Mouse (Mus musculus) cerebellum, adult 8-10 months (tissue): ENCODE data around the gene Fhit.

Experiments used
- DNase-seq: peaks from one replicate; pipeline ENCODE4 v3.0.0; 2022

The Fhit gene

GRCm38 (mm10) chr14:9556333-9556732, 1605.5 kb downstream of the Fhit start:
- no peak for DNase-seq

DNA sequence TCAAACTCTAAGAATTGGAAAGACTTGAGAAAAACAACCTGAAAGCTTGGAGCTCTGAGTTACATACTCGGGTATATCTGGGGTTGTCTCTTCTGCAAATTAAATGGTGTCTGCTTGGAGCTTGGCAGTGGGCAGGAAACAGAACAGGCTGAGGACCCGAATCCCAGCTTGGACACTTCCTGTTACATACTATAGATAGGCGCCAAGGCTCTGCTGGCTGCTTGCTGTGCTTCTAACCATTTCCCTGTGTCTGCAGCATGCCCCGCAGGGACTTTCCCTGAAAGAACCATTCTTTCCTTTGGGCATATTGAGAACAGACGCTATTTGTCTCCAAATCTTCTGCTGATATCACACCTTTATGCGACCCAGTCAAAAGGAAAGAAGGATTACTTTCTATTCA, 1606.0 kb downstream of the Fhit start:
- no peak for DNase-seq

DNA sequence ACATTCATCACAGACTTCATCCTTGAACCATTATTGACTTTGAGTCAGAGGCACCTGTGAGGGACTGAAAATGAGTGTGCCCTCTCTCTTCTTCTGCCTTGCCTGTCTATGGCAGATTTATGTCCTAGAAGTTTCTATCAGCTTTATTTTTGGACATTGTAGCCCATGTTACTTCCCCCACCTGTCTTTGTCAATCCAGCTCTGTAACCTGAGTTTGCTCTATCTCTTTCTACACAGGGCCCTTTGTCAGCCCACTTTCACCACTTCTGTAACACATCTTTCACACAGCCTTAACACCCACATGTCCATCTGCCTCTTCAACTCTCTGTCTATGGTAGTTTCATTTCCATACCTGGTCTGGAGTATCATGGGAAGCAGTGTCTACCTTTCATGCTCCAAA, 1609.7 kb downstream of the Fhit start:
- no peak for DNase-seq

DNA sequence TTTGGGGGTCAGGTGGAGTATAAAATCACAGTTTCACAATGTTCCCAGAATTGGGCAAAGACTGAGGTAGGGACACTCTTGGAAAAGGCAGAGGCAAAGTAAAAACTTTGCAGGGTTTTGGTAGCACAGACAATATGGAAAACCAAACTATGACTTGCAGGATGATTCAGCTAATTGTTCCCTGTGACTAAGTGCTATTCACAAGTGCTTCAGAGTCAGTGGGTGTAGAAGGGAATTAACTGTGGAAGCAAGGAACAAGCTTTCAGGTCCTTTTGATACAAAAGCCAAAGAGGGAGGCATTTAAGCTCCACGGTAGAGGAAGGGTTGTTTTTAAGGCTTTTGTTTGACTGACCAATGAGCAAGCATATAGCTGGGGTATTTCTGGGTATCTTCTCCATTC, 1613.9 kb downstream of the Fhit start:
- DNase-seq: no peak

DNA sequence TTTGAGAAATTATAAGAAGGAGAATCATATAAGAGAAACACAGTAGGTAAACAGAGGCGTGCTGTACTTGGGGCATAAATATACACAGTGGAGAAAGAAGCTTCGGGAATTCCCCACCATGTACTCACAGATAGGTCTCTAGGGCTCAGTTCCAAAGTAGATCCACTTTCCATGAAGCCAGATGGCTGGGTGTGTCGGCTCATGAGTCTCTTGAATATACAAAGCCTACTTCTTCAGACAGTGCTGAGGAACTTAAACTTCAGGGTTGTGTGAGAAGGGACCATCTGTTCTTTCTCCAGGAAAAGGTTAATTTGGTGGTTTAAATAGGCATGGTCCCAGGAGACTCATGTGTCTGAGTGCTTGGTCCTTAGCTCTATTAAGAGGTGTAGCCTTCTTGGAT, 1617.5 kb downstream of the Fhit start:
- DNase-seq: no peak

- no peak for DNase-seq
These were observed 1626.3 kb downstream of the Fhit start for GRCm38 (mm10) chr14:9535491-9535890.

DNA sequence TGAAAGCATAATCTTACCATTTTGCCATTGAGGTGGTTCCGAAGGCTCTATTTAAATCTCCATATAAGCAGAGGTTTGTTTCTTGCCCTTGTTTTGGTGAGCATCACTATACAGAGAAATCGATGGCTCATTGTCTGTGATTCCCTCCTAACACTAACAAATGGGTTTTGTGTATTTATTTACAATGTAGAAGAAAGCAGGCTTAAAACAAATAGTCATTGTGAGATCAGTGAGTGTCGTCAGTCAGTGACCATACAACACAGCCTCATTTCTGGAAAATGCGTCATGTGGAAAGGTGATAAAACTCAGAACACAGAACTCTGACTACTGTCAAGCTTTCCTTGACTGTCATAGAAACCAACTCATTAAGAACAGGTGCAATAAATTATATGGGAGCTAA, 1632.6 kb downstream of the Fhit start:
- no peak for DNase-seq

DNA sequence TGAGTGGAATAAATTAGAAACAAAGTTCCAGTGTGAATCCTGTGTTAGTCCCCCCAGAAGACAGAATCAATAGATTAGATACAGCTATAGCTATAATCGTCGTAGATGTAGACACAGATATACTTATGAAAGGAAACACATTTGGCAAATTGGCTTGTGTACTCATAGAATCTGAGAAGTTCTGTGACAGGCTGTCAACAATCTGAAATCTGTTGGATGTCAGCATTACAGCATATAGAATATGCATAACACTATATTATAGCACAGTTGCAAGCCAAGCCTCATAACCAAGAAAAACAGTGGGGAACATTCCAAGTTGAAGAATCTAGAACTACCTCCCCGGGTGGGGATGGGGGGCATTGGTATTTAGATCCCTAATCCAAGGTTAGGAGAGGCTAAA, 1635.7 kb downstream of the Fhit start:
- DNase-seq: no peak

GRCm38 (mm10) chr14:9517651-9518050, 1644.2 kb downstream of the Fhit start:
- DNase-seq: no peak

DNA sequence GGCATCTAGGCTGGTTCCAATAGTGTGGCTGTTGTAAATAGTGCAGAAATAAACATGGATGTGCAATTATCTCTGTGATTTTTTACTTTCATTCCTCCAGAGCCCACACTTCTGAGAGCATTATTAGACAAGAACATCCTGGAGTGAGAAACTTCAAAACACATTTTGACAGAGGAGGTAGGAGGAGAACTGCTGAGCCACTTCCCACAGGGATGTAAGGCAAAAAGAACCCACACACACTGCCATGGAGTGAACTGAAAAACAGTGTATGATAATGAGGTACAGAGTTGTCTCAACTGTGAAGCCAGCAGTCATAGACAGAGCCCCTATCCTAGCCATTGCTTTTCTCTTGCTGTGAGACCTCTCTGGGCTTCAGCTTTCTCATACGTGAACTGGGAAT, 1652.2 kb downstream of the Fhit start:
- DNase-seq: no peak
